Mouse (Mus musculus) MEL (cell line): ENCODE results near the gene Kcnd2. TPM values are rescaled to one million over a fixed set of nuclear protein-coding genes. Genes with fewer than 3 reads are reported as not detected.

Experiments used
- DNase-seq: peaks from one replicate; pipeline ENCODE4 v3.0.0; 2011; ENCODE audit warnings: low read depth, low spot score
- H3K27ac ChIP-seq: 2 replicates; pipeline ENCODE4 v1.5.1; 2012; ENCODE audit warnings: low read depth, mild to moderate bottlenecking, control low read depth, low read length, moderate library complexity; ENCODE audit not compliant: control insufficient read depth
- H3K27me3 ChIP-seq, 2 experiments: fragments of 150-350 bp in 1 of 2; sonication (generic) in 1 of 2; 2 replicates each; pipeline ENCODE4 v1.6.1; 2012; ENCODE audit warnings: low read length in 2 of 2, mild to moderate bottlenecking in 2 of 2, improper control_type of control experiment in 1 of 2, moderate library complexity in 1 of 2; ENCODE audit not compliant: insufficient read depth in 2 of 2, control insufficient read depth in 1 of 2
- H3K36me3 ChIP-seq, 2 experiments: 2 replicates each; pipeline ENCODE4 v1.6.1; 2012 to 2014; ENCODE audit warnings: low read length in 2 of 2, improper control_type of control experiment in 1 of 2, inconsistent platforms in 1 of 2, mild to moderate bottlenecking in 1 of 2; ENCODE audit not compliant: insufficient read depth in 2 of 2, control insufficient read depth in 1 of 2
- H3K4me1 ChIP-seq, 2 experiments: fragments of 150-350 bp in 1 of 2; sonication (generic) in 1 of 2; 2 replicates each; pipeline ENCODE4 v1.6.1; 2012; ENCODE audit warnings: low read length in 2 of 2, improper control_type of control experiment in 1 of 2, mild to moderate bottlenecking in 1 of 2; ENCODE audit not compliant: insufficient read depth in 2 of 2, control insufficient read depth in 1 of 2
- H3K4me3 ChIP-seq, 2 experiments: fragments of 150-350 bp in 1 of 2; sonication (generic) in 1 of 2; 2 replicates each; pipeline ENCODE4 v1.5.1; 2012; ENCODE audit warnings: low read depth in 2 of 2, low read length in 2 of 2, mild to moderate bottlenecking in 2 of 2, moderate library complexity in 2 of 2, control low read depth in 1 of 2, improper control_type of control experiment in 1 of 2; ENCODE audit not compliant: control insufficient read depth in 1 of 2, insufficient read depth in 1 of 2
- H3K79me2 ChIP-seq: 2 replicates; pipeline ENCODE4 v1.6.1; 2012; ENCODE audit warnings: mild to moderate bottlenecking, low read length, moderate library complexity; ENCODE audit not compliant: control insufficient read depth, poor library complexity, insufficient read depth
- H3K9ac ChIP-seq: 2 replicates; pipeline ENCODE4 v1.6.1; 2012; ENCODE audit warnings: low read depth, mild to moderate bottlenecking, control low read depth, low read length, moderate library complexity; ENCODE audit not compliant: control insufficient read depth, poor library complexity, severe bottlenecking
- H3K9me3 ChIP-seq: fragments of 150-350 bp; sonication (generic); replicated peaks from 2 replicates; pipeline ENCODE4 v1.6.1; 2012; ENCODE audit warnings: mild to moderate bottlenecking, low read length, improper control_type of control experiment, moderate library complexity; ENCODE audit not compliant: insufficient read depth
- BHLHE40 ChIP-seq: IDR thresholded peaks from 2 replicates; pipeline ENCODE4 v1.6.1; 2012; ENCODE audit warnings: low read depth, mild to moderate bottlenecking, inconsistent platforms, low read length, improper control_type of control experiment, borderline replicate concordance
- E2F4 ChIP-seq: IDR thresholded peaks from 2 replicates; pipeline ENCODE4 v1.6.1; 2011; ENCODE audit warnings: low read depth, low read length, improper control_type of control experiment, borderline replicate concordance
- ETS1 ChIP-seq: IDR thresholded peaks from 2 replicates; pipeline ENCODE4 v1.6.1; 2012; ENCODE audit warnings: low read depth, mild to moderate bottlenecking, inconsistent platforms, low read length, improper control_type of control experiment, moderate library complexity
- GATA1 ChIP-seq: IDR thresholded peaks from 2 replicates; pipeline ENCODE4 v1.6.1; 2011; ENCODE audit warnings: low read depth, low read length, improper control_type of control experiment
- HCFC1 ChIP-seq: IDR thresholded peaks from 2 replicates; pipeline ENCODE4 v1.6.1; 2012; ENCODE audit warnings: low read depth, mild to moderate bottlenecking, inconsistent platforms, low read length, improper control_type of control experiment, moderate library complexity
- JUND ChIP-seq: IDR thresholded peaks from 2 replicates; pipeline ENCODE4 v1.6.1; 2011; ENCODE audit warnings: low read depth, mild to moderate bottlenecking, improper control_type of control experiment, low read length
- KAT2A ChIP-seq: conservative IDR thresholded peaks from 2 replicates; pipeline ENCODE4 v1.6.1; 2012; ENCODE audit warnings: low read depth, low read length, improper control_type of control experiment, inconsistent platforms
- MAFK ChIP-seq: IDR thresholded peaks from 2 replicates; pipeline ENCODE4 v1.6.1; 2011; ENCODE audit warnings: low read depth, mild to moderate bottlenecking, low read length, improper control_type of control experiment, borderline replicate concordance
- MAX ChIP-seq: IDR thresholded peaks from 2 replicates; pipeline ENCODE4 v1.6.1; 2011; ENCODE audit warnings: low read length, improper control_type of control experiment
- MXI1 ChIP-seq: IDR thresholded peaks from 2 replicates; pipeline ENCODE4 v1.6.1; 2011; ENCODE audit warnings: mild to moderate bottlenecking, low read depth, low read length, improper control_type of control experiment
- MYB ChIP-seq: IDR thresholded peaks from 2 replicates; pipeline ENCODE4 v1.6.1; 2011; ENCODE audit warnings: mild to moderate bottlenecking, low read depth, low read length, improper control_type of control experiment
- MYC ChIP-seq: IDR thresholded peaks from 2 replicates; pipeline ENCODE4 v1.6.1; 2011; ENCODE audit warnings: low read depth, mild to moderate bottlenecking, low read length, improper control_type of control experiment, moderate library complexity
- NELFE ChIP-seq: IDR thresholded peaks from 2 replicates; pipeline ENCODE4 v1.6.1; 2011; ENCODE audit warnings: low read depth, low read length, improper control_type of control experiment
- NRF1 ChIP-seq: IDR thresholded peaks from 2 replicates; pipeline ENCODE4 v1.6.1; 2014; ENCODE audit warnings: low read depth, mild to moderate bottlenecking, inconsistent platforms, low read length, improper control_type of control experiment, moderate library complexity; ENCODE audit not compliant: poor library complexity, insufficient read depth, severe bottlenecking
- POLR2A ChIP-seq, 2 experiments: IDR thresholded peaks; 2 replicates each; pipeline ENCODE4 v1.6.1; 2011 to 2012; ENCODE audit warnings: low read length in 2 of 2, mild to moderate bottlenecking in 2 of 2, control low read depth in 1 of 2, improper control_type of control experiment in 1 of 2, low read depth in 1 of 2, moderate library complexity in 1 of 2; ENCODE audit not compliant: control insufficient read depth in 1 of 2, insufficient read depth in 1 of 2, poor library complexity in 1 of 2
- POLR2AphosphoS5 ChIP-seq: IDR thresholded peaks from 2 replicates; pipeline ENCODE4 v1.6.1; 2012; ENCODE audit warnings: low read depth, borderline replicate concordance, mild to moderate bottlenecking, inconsistent platforms, low read length, moderate library complexity, mixed read lengths
- RCOR1 ChIP-seq: IDR thresholded peaks from 2 replicates; pipeline ENCODE4 v1.6.1; 2012; ENCODE audit warnings: low read depth, mild to moderate bottlenecking, inconsistent platforms, low read length, improper control_type of control experiment
- SMC3 ChIP-seq: IDR thresholded peaks from 2 replicates; pipeline ENCODE4 v1.6.1; 2011; ENCODE audit warnings: low read depth, low read length, improper control_type of control experiment
- TAL1 ChIP-seq: IDR thresholded peaks from 2 replicates; pipeline ENCODE4 v1.6.1; 2012; ENCODE audit warnings: mild to moderate bottlenecking, inconsistent platforms, low read length, moderate library complexity, mixed read lengths
- TBP ChIP-seq: IDR thresholded peaks from 2 replicates; pipeline ENCODE4 v1.8.0; 2011; ENCODE audit warnings: low read depth, low read length, improper control_type of control experiment
- UBTF ChIP-seq: IDR thresholded peaks from 2 replicates; pipeline ENCODE4 v1.6.1; 2012; ENCODE audit warnings: low read depth, mild to moderate bottlenecking, inconsistent platforms, low read length, improper control_type of control experiment, moderate library complexity, borderline replicate concordance; ENCODE audit not compliant: insufficient read depth
- USF2 ChIP-seq, 2 experiments: IDR thresholded peaks; 2 replicates each; pipeline ENCODE4 v1.6.1; 2011 to 2012; ENCODE audit warnings: improper control_type of control experiment in 2 of 2, low read length in 2 of 2, borderline replicate concordance in 1 of 2, inconsistent platforms in 1 of 2, low read depth in 1 of 2, mild to moderate bottlenecking in 1 of 2; ENCODE audit not compliant: insufficient read depth in 1 of 2
- ZC3H11A ChIP-seq: IDR thresholded peaks from 2 replicates; pipeline ENCODE4 v1.6.1; 2012; ENCODE audit warnings: low read depth, mild to moderate bottlenecking, inconsistent platforms, low read length, improper control_type of control experiment
- ZKSCAN1 ChIP-seq: IDR thresholded peaks from 2 replicates; pipeline ENCODE4 v1.6.1; 2012; ENCODE audit warnings: low read depth, mild to moderate bottlenecking, inconsistent platforms, low read length, improper control_type of control experiment, moderate library complexity
- ZMIZ1 ChIP-seq: IDR thresholded peaks from 2 replicates; pipeline ENCODE4 v1.6.1; 2012; ENCODE audit warnings: low read depth, mild to moderate bottlenecking, inconsistent platforms, low read length, improper control_type of control experiment, moderate library complexity
- ZNF384 ChIP-seq: IDR thresholded peaks from 2 replicates; pipeline ENCODE4 v1.6.1; 2012; ENCODE audit warnings: low read depth, mild to moderate bottlenecking, inconsistent platforms, low read length, improper control_type of control experiment
- polyA plus RNA-seq, 2 experiments: library from polyadenylated mRNA; stranded (reverse) in 1 of 2; unstranded in 1 of 2; fragments of >175 nt in 1 of 2; fragments of >200 nt in 1 of 2; gene quantifications; 2 replicates each; pipeline versions ENCODE4 v1.2.1 to v1.2.4; 2012; ENCODE audit warnings: low replicate concordance in 2 of 2, low read depth in 1 of 2; ENCODE audit not compliant: insufficient read length in 2 of 2, insufficient read depth in 1 of 2, missing spikeins in 1 of 2
- total RNA-seq: library from RNA; depleted of rRNA; stranded (reverse); fragments of 300-350 nt; gene quantifications from 2 replicates; pipeline ENCODE4 v1.2.3, GENCODE M21; 2012

Kcnd2 gene
- total and polyA plus RNA-seq, 3 experiments, result not detected

GRCm38 (mm10) chr6:21310159-21310558 is 94.9 kb downstream of the Kcnd2 start:
- H3K27me3 ChIP-seq, result no peaks in the 10 kb centered on the region
- DNase-seq, result no peak
- H3K4me1 ChIP-seq, result no peaks in the 10 kb centered on the region
- no peaks in the 10 kb centered on the region for H3K79me2 ChIP-seq
- no peak overlapping the region for H3K27ac ChIP-seq
- H3K36me3 ChIP-seq, result no peaks in the 10 kb centered on the region
- H3K9ac ChIP-seq, result no peak overlapping the region
- H3K9me3 ChIP-seq, result no peaks in the 10 kb centered on the region
- TF ChIP-seq TBP (no peak), MAFK (no peak), MYC (no peak), GATA1 (no peak), MYB (no peak), NRF1 (no peak), SMC3 (no peak), RCOR1 (no peak), ETS1 (no peak), TAL1 (no peak), UBTF (no peak), ZC3H11A (no peak)
- H3K4me3 ChIP-seq, result no peak overlapping the region

- Histone ChIP-seq H3K4me3 (no peak overlapping the region), H3K9me3 (no peaks in the 10 kb centered on the region), H3K9ac (no peak overlapping the region), H3K36me3 (no peaks in the 10 kb centered on the region), H3K27me3 (no peaks in the 10 kb centered on the region), H3K27ac (no peak overlapping the region), H3K79me2 (no peaks in the 10 kb centered on the region), H3K4me1 (no peaks in the 10 kb centered on the region)
- TF ChIP-seq BHLHE40 (no peak), HCFC1 (no peak), USF2 (IDR thresholded peaks at IDR 0.05; ENCODE audit: borderline replicate concordance in 1 of 2, insufficient read depth in 1 of 2, low read depth in 1 of 2, low read length in 2 of 2) (no peak), ZKSCAN1 (no peak), POLR2AphosphoS5 (no peak), UBTF (no peak), MAFK (no peak), JUND (no peak), NELFE (no peak), KAT2A (no peak), E2F4 (no peak), NRF1 (no peak), MXI1 (no peak), ZMIZ1 (no peak), ETS1 (no peak), MAX (no peak), MYB (no peak), ZNF384 (no peak), TBP (no peak), POLR2A (IDR thresholded peaks at IDR 0.05; ENCODE audit: control insufficient read depth in 1 of 2, insufficient read depth in 1 of 2, low read depth in 1 of 2, low read length in 2 of 2, poor library complexity in 1 of 2) (no peak)
- no peak for DNase-seq
Measured at GRCm38 (mm10) chr6:21321407-21321806, 106.1 kb downstream of the Kcnd2 start.
